Mouse (Mus musculus) adrenal gland, adult 2 months (tissue): ENCODE measurements around the gene Pih1d2. TPM values are rescaled to one million over a fixed set of nuclear protein-coding genes. Genes with fewer than 3 reads are reported as not detected.

Experiments
- DNase-seq: peaks from one replicate; pipeline ENCODE4 v3.0.0; 2021
- long read RNA-seq: library from polyadenylated mRNA; stranded (forward); transcript quantifications from one replicate; pipeline ENCODE4 v2.0.0, GENCODE M21; 2021
- polyA plus RNA-seq: library from polyadenylated mRNA; depleted of rRNA; stranded (reverse); fragments of >200 nt; gene quantifications from 2 replicates; pipeline ENCODE4 v1.2.3, GENCODE M21; 2012; rRNA removed
- total RNA-seq, 2 experiments: library from RNA; stranded (reverse); gene quantifications; 2 replicates each; pipeline ENCODE4 v1.2.3; 2021

Pih1d2 gene
- total RNA-seq: 1 to 10 TPM; 1.2 to 3.4 TPM
- polyA plus RNA-seq: 0.26 and 0.38 TPM in 2 replicates
- long read RNA-seq, partial matches to known transcripts: 0 of 3 reads
- long read RNA-seq, other reads (novel, unspliced or antisense): 0 of 3 reads

GRCm38 (mm10) chr9:50616766-50617603, at the start of gene Pih1d2, which contains the start of gene Nkapd1:
TSS of gene Pih1d2 (plus strand) at chr9:50617321.
TSS of gene Nkapd1 (minus strand) at chr9:50617464.
- DNase-seq: peak; percentile 94

- no peak for DNase-seq
Observed at GRCm38 (mm10) chr9:50567372-50567771, 49.7 kb upstream of the Pih1d2 start.

- no peak for DNase-seq
Observed at GRCm38 (mm10) chr9:50567881-50568280, 49.2 kb upstream of the Pih1d2 start.

- DNase-seq: no peak
Observed at GRCm38 (mm10) chr9:50569599-50570525, 47.3 kb upstream of the Pih1d2 start.

- no peak for DNase-seq
Observed at GRCm38 (mm10) chr9:50580370-50580769, 36.8 kb upstream of the Pih1d2 start.

GRCm38 (mm10) chr9:50585145-50585818, 31.8 kb upstream of the Pih1d2 start:
- DNase-seq: no peak

- DNase-seq: no peak
Observed at GRCm38 (mm10) chr9:50586955-50587354, 30.2 kb upstream of the Pih1d2 start.

- peak; percentile 48 for DNase-seq
Observed at GRCm38 (mm10) chr9:50590856-50591518, 26.1 kb upstream of the Pih1d2 start.

GRCm38 (mm10) chr9:50592955-50593354, 24.2 kb upstream of the Pih1d2 start:
- no peak for DNase-seq

GRCm38 (mm10) chr9:50593544-50593943, 23.6 kb upstream of the Pih1d2 start:
- DNase-seq: no peak

- DNase-seq: no peak
Observed at GRCm38 (mm10) chr9:50594794-50595417, 22.2 kb upstream of the Pih1d2 start.

GRCm38 (mm10) chr9:50596973-50597372, 20.1 kb upstream of the Pih1d2 start:
- DNase-seq: no peak

- no peak for DNase-seq
Observed at GRCm38 (mm10) chr9:50601536-50601935, 15.6 kb upstream of the Pih1d2 start.

GRCm38 (mm10) chr9:50602055-50602845, 14.9 kb upstream of the Pih1d2 start:
- no peak for DNase-seq

- DNase-seq: peak; percentile 95
Observed at GRCm38 (mm10) chr9:50603189-50603997, 13.7 kb upstream of the Pih1d2 start, which contains the start of the genes Sdhd and Timm8b. TSS of gene Sdhd (minus strand) at chr9:50603812. TSS of gene Timm8b (plus strand) at chr9:50603910.

GRCm38 (mm10) chr9:50603998-50604324, 13.2 kb upstream of the Pih1d2 start:
- no peak for DNase-seq

- no peak for DNase-seq
Observed at GRCm38 (mm10) chr9:50604338-50604737, 12.8 kb upstream of the Pih1d2 start.

- no peak for DNase-seq
Observed at GRCm38 (mm10) chr9:50612115-50612514, 5.0 kb upstream of the Pih1d2 start.

- no peak for DNase-seq
Observed at GRCm38 (mm10) chr9:50616161-50616560, 960 bp upstream of the Pih1d2 start.
